Mouse (Mus musculus): ENCODE measurements around the gene Snx30.

Snx30 gene

GRCm38 (mm10) chr4:59873830-59874229 lies 68.2 kb downstream of the Snx30 start:
- DNase-seq = no peak

GRCm38 (mm10) chr4:59876570-59876969 lies 70.9 kb downstream of the Snx30 start:
- DNase-seq = no peak

- DNase-seq = no peak
Observed at GRCm38 (mm10) chr4:59877025-59877424, 71.4 kb downstream of the Snx30 start.

- no peak for DNase-seq
Observed at GRCm38 (mm10) chr4:59878595-59878994, 73.0 kb downstream of the Snx30 start.

GRCm38 (mm10) chr4:59879444-59879843 lies 73.8 kb downstream of the Snx30 start:
- no peak for DNase-seq

GRCm38 (mm10) chr4:59880725-59881124 lies 75.1 kb downstream of the Snx30 start:
- no peak for DNase-seq

GRCm38 (mm10) chr4:59881210-59881609 lies 75.6 kb downstream of the Snx30 start:
- no peak for DNase-seq

GRCm38 (mm10) chr4:59884136-59884696 lies 78.6 kb downstream of the Snx30 start:
- no peak for DNase-seq

GRCm38 (mm10) chr4:59886281-59886680 lies 80.6 kb downstream of the Snx30 start:
- no peak for DNase-seq

GRCm38 (mm10) chr4:59887011-59887410 lies 81.4 kb downstream of the Snx30 start:
- DNase-seq = no peak

GRCm38 (mm10) chr4:59888014-59888413 lies 82.4 kb downstream of the Snx30 start:
- DNase-seq = no peak

GRCm38 (mm10) chr4:59890086-59890600 lies 84.5 kb downstream of the Snx30 start:
- DNase-seq = no peak

GRCm38 (mm10) chr4:59891723-59892416 lies 86.2 kb downstream of the Snx30 start:
- DNase-seq = no peak

GRCm38 (mm10) chr4:59892731-59893130 lies 87.1 kb downstream of the Snx30 start:
- no peak for DNase-seq

- no peak for DNase-seq
Observed at GRCm38 (mm10) chr4:59894415-59894814, 88.8 kb downstream of the Snx30 start.

- DNase-seq = no peak
Observed at GRCm38 (mm10) chr4:59894977-59895575, 89.4 kb downstream of the Snx30 start.

- DNase-seq = no peak
Observed at GRCm38 (mm10) chr4:59896000-59896399, 90.4 kb downstream of the Snx30 start.

GRCm38 (mm10) chr4:59897814-59898520 lies 92.3 kb downstream of the Snx30 start:
- DNase-seq = no peak

GRCm38 (mm10) chr4:59898521-59898919 lies 92.9 kb downstream of the Snx30 start:
- no peak for DNase-seq

GRCm38 (mm10) chr4:59901810-59902209 lies 96.2 kb downstream of the Snx30 start:
- no peak for DNase-seq

GRCm38 (mm10) chr4:59902547-59902946 lies 96.9 kb downstream of the Snx30 start:
- no peak for DNase-seq

- no peak for DNase-seq
Observed at GRCm38 (mm10) chr4:59907092-59907491, 101.5 kb downstream of the Snx30 start.

- no peak for DNase-seq
Observed at GRCm38 (mm10) chr4:59907657-59908230, 102.1 kb downstream of the Snx30 start.
